Comparison of ENCODE assay signal across 12 mouse cellular contexts in genomic region chr1:162529651-162530050, GRCm38 (mm10). TPM values are rescaled to one million over a fixed set of nuclear protein-coding genes. Genes with fewer than 3 reads are reported as not detected.
DNase-seq lines count a peak whose midpoint lies in the region; ATAC-seq and TF ChIP-seq lines count a peak whose summit lies in the region.
"Had no signal": no experiment of that assay in that cellular context is flagged by ENCODE, and none has a peak within 500 bp of the region (broad histone marks: within the 10 kb centered on the region; RNA-seq: fewer than 3 reads in every experiment).

No protein-coding gene starts in this region.

- TF ChIP-seq CTCF in heart, postnatal 0 days (IDR thresholded peaks at IDR 0.05; ENCODE audit: low read depth): 0 out of 2 replicates have a peak, but pooled peaks have one; percentile 10
- TF ChIP-seq CTCF in thymus, adult 2 months (IDR thresholded peaks at IDR 0.05; ENCODE audit: borderline replicate concordance, control insufficient read depth, extremely low read depth, insufficient read depth, low read length, poor library complexity): no peak

- no peak for ATAC-seq in heart, postnatal 0 days (ENCODE audit: insufficient read depth, low read depth)

- DNase-seq in adrenal gland, postnatal 10 days: peak; percentile 27
- no peak for DNase-seq in adrenal gland, postnatal 4 days (ENCODE audit: low spot score in 2 of 2)
- no peak for DNase-seq in heart, postnatal 0 days (ENCODE audit: low spot score)
- DNase-seq in heart, adult 9 months (ENCODE audit: low spot score in 2 of 2): no peak
- peak; percentile 33 to 49 for DNase-seq in left cerebral cortex, postnatal 14 days (ENCODE audit: low spot score in 2 of 2)
- DNase-seq in left cerebral cortex, postnatal 4 days: no peak
- peak; percentile 32 for DNase-seq in ES-CJ7 (ENCODE audit: low read depth, low spot score)
- DNase-seq in thymus, adult 2 months: no peak
- DNase-seq: heart, adult 18-20 months; thymus, postnatal 25 days had no signal

- 60% methylated on average over 2 of the region's 2 CpGs for WGBS in heart, postnatal 0 days
- WGBS in thymus, adult 2 months: 67% methylated on average over 2 of the region's 2 CpGs

- intact Hi-C loops in left cerebral cortex, postnatal 14 days (cut with DNase I): loop anchor here (1.0 kb wide), 1 partner anchor 170 kb away; no protein-coding TSS in a partner anchor
- intact Hi-C loops in left cerebral cortex, postnatal 4 days (cut with DNase I): loop anchor here (10.0 kb wide), 1 partner anchor 175 kb away; no protein-coding TSS in a partner anchor

- H3K4me3 ChIP-seq in heart, postnatal 0 days (ENCODE audit: low read depth, low read length): no peak overlapping the region
- no peak overlapping the region for H3K4me3 ChIP-seq in thymus, adult 2 months (ENCODE audit: control insufficient read depth, insufficient read depth, low read length)
- H3K4me3 ChIP-seq: liver, embryonic 15.5 days had no signal

- H3K36me3 ChIP-seq in heart, postnatal 0 days (replicated peaks; ENCODE audit: control insufficient read depth, insufficient read depth, low read length): peaks cover 17% of the 10 kb centered on the region
- peaks cover 9% of the 10 kb centered on the region; the same call in 1 of the 2 replicates for H3K36me3 ChIP-seq in thymus, adult 2 months (ENCODE audit: control insufficient read depth, insufficient read depth, low read length)

- H3K9ac ChIP-seq in heart, postnatal 0 days (replicated peaks; ENCODE audit: low read depth, low read length): no peak overlapping the region
- H3K9ac ChIP-seq: liver, embryonic 15.5 days had no signal

- H3K27me3 ChIP-seq in heart, postnatal 0 days (ENCODE audit: control insufficient read depth, insufficient read depth, low read length): no peaks in the 10 kb centered on the region
- no peaks in the 10 kb centered on the region for H3K27me3 ChIP-seq in thymus, adult 2 months (ENCODE audit: control insufficient read depth, insufficient read depth, low read length)
- H3K27me3 ChIP-seq: liver, embryonic 15.5 days had no signal

- TF ChIP-seq POLR2A in thymus, adult 2 months (IDR thresholded peaks at IDR 0.05; ENCODE audit: control insufficient read depth, extremely low read depth, insufficient read depth, low read length, poor library complexity): no peak

- TF ChIP-seq EP300 in heart, postnatal 0 days (IDR thresholded peaks at IDR 0.05; ENCODE audit: low read depth): no peak

- no peaks in the 10 kb centered on the region for H3K9me3 ChIP-seq in heart, postnatal 0 days (replicated peaks; ENCODE audit: control insufficient read depth, low read length)
- H3K9me3 ChIP-seq: liver, embryonic 15.5 days had no signal

- H3K27ac ChIP-seq in heart, postnatal 0 days (ENCODE audit: low read depth): no peak overlapping the region
- no peak overlapping the region for H3K27ac ChIP-seq in thymus, adult 2 months (ENCODE audit: control insufficient read depth, insufficient read depth, low read length)
- H3K27ac ChIP-seq: liver, embryonic 15.5 days had no signal

- H3K4me2 ChIP-seq in heart, postnatal 0 days (ENCODE audit: low read depth, low read length): no peak overlapping the region
- H3K4me2 ChIP-seq: liver, embryonic 15.5 days had no signal

- H3K4me1 ChIP-seq in heart, postnatal 0 days (ENCODE audit: control insufficient read depth, insufficient read depth): no peaks in the 10 kb centered on the region
- H3K4me1 ChIP-seq in thymus, adult 2 months (replicated peaks; ENCODE audit: control insufficient read depth, insufficient read depth, low read length): no peaks in the 10 kb centered on the region
- H3K4me1 ChIP-seq: liver, embryonic 15.5 days had no signal

RNA-seq across cellular contexts. Expression of gene Mettl13, which starts 18.7 kb away (rescaled TPM):
- total RNA-seq in adrenal gland, postnatal 10 days (2021): 10 to 100 TPM; 13.1 to 13.5 TPM
- total RNA-seq in adrenal gland, postnatal 4 days (2021): 10 to 100 TPM; 18.5 to 20.3 TPM
- total RNA-seq in heart, postnatal 0 days (2014; rRNA removed; ENCODE audit: low replicate concordance): 10.0 and 12.4 TPM in 2 replicates
- 6.3 and 7.0 TPM in 2 replicates for polyA plus RNA-seq in heart, postnatal 0 days (2015; fragmentation: Nextera tagmentation; extraction: Ambion mirVana)
- total RNA-seq in left cerebral cortex, postnatal 14 days (2021): 10 to 100 TPM; 10.6 to 11.8 TPM
- total RNA-seq in left cerebral cortex, postnatal 4 days (2021): 10 to 100 TPM; 14.4 to 19.2 TPM
- polyA plus RNA-seq in thymus, adult 2 months (2012; rRNA removed): 7.8 and 8.5 TPM in 2 replicates

RNA-seq across cellular contexts. Expression of gene Vamp4, which starts 40.7 kb away (rescaled TPM):
- 10 to 100 TPM; 28.2 to 36.7 TPM for total RNA-seq in adrenal gland, postnatal 10 days (2021)
- 10 to 100 TPM; 40.8 to 42.1 TPM for total RNA-seq in adrenal gland, postnatal 4 days (2021)
- 4.1 and 8.3 TPM in 2 replicates for total RNA-seq in heart, postnatal 0 days (2014; rRNA removed; ENCODE audit: low replicate concordance)
- 26.4 and 32.2 TPM in 2 replicates for polyA plus RNA-seq in heart, postnatal 0 days (2015; fragmentation: Nextera tagmentation; extraction: Ambion mirVana)
- total RNA-seq in left cerebral cortex, postnatal 14 days (2021): 10 to 100 TPM; 97.6 to 98.3 TPM
- total RNA-seq in left cerebral cortex, postnatal 4 days (2021): 10 to 100 TPM; 61.1 to 63.2 TPM
- 20.7 and 21.4 TPM in 2 replicates for polyA plus RNA-seq in thymus, adult 2 months (2012; rRNA removed)

RNA-seq across cellular contexts. Expression of gene Dnm3, which starts 51.8 kb away (rescaled TPM):
- total RNA-seq in adrenal gland, postnatal 10 days (2021): 10 to 100 TPM in 1 of 2 experiments, 1 to 10 TPM in 1; 7.5 to 10.3 TPM
- 10 to 100 TPM; 14.1 to 15.6 TPM for total RNA-seq in adrenal gland, postnatal 4 days (2021)
- 2.4 and 3.0 TPM in 2 replicates for total RNA-seq in heart, postnatal 0 days (2014; rRNA removed; ENCODE audit: low replicate concordance)
- polyA plus RNA-seq in heart, postnatal 0 days (2015; fragmentation: Nextera tagmentation; extraction: Ambion mirVana): 1.9 and 2.3 TPM in 2 replicates
- total RNA-seq in left cerebral cortex, postnatal 14 days (2021): 10 to 100 TPM; 78.1 to 80.3 TPM
- 100 to 1,000 TPM; 107 to 110 TPM for total RNA-seq in left cerebral cortex, postnatal 4 days (2021)
- polyA plus RNA-seq in thymus, adult 2 months (2012; rRNA removed): 1.1 TPM in 2 replicates
- total RNA-seq: MEL had no signal

Comparison
In these comparisons a context has a peak if more than half of its experiments do, and no peak if none do; other contexts are left out.
1. DNase-seq: peak in adrenal gland, postnatal 10 days (single experiment), left cerebral cortex, postnatal 14 days (2 of 2) and ES-CJ7 (single experiment); none in adrenal gland, postnatal 4 days (0 of 2), heart, postnatal 0 days (single experiment), heart, adult 9 months (0 of 2), left cerebral cortex, postnatal 4 days (single experiment) and thymus, adult 2 months (single experiment).
2. RNA of gene Dnm3, which starts 51.8 kb away (total RNA-seq): 107 to 110 TPM in left cerebral cortex, postnatal 4 days and 78.1 to 80.3 TPM in left cerebral cortex, postnatal 14 days; 14.1 to 15.6 TPM in adrenal gland, postnatal 4 days, 7.5 to 10.3 TPM in adrenal gland, postnatal 10 days and 2.4 to 3.0 TPM in heart, postnatal 0 days; every median in the first group is over 4 times any median in the second.